Comparison of ENCODE assay signal across 16 mouse cellular contexts in genomic region chr15:98980012-98980614, GRCm38 (mm10). TPM values are rescaled to one million over a fixed set of nuclear protein-coding genes. Genes with fewer than 3 reads are reported as not detected.
DNase-seq lines count a peak whose midpoint lies in the region; ATAC-seq and TF ChIP-seq lines count a peak whose summit lies in the region.
"Had no signal": no experiment of that assay in that cellular context is flagged by ENCODE, and none has a peak within 500 bp of the region (broad histone marks: within the 10 kb centered on the region; RNA-seq: fewer than 3 reads in every experiment).

No protein-coding gene starts in this region.

- peak overlapping the region; percentile 36 for H3K27ac ChIP-seq in forebrain, embryonic 10.5 days
- no peak overlapping the region for H3K27ac ChIP-seq in forebrain, embryonic 11.5 days (ENCODE audit: low read depth, low read length)
- 0 out of 2 replicates have a peak overlapping the region, but pooled peaks have one; percentile 48 for H3K27ac ChIP-seq in embryonic facial prominence, embryonic 12.5 days
- H3K27ac ChIP-seq in hindbrain, postnatal 0 days, result peak overlapping the region; percentile 17; the same call in 1 of the 2 replicates
- H3K27ac ChIP-seq in neural tube, embryonic 12.5 days, result no peak overlapping the region
- H3K27ac ChIP-seq: heart, adult 2 months; limb, embryonic 13.5 days had no signal

- DNase-seq in forebrain, embryonic 10.5 days (ENCODE audit: extremely low spot score, low spot score), result no peak
- DNase-seq in forebrain, embryonic 11.5 days (ENCODE audit: low spot score), result no peak
- no peak for DNase-seq in hindbrain, postnatal 0 days (ENCODE audit: low spot score)
- no peak for DNase-seq in ovary, postnatal 14 days (ENCODE audit: low spot score)
- DNase-seq in layer of hippocampus, adult 8-10 months (ENCODE audit: low spot score in 2 of 2), result no peak
- no peak for DNase-seq in kidney, adult 8-10 months
- DNase-seq: heart, adult 2 months; kidney, postnatal 10 days; lung, postnatal 14 days; thymus, adult 2 months had no signal

- ATAC-seq in forebrain, embryonic 11.5 days (replicated peaks; ENCODE audit: low FRiP score), result no peak
- ATAC-seq in embryonic facial prominence, embryonic 12.5 days (ENCODE audit: insufficient number of reproducible peaks, insufficient read depth, low FRiP score, low TSS enrichment), result no peak
- ATAC-seq in hindbrain, postnatal 0 days, result no peak
- no peak for ATAC-seq in neural tube, embryonic 12.5 days (ENCODE audit: low FRiP score, low read depth)

- H3K4me2 ChIP-seq in forebrain, embryonic 11.5 days (ENCODE audit: low read depth, low read length, severe bottlenecking), result no peak overlapping the region
- H3K4me2 ChIP-seq in embryonic facial prominence, embryonic 12.5 days (replicated peaks), result no peak overlapping the region
- no peak overlapping the region for H3K4me2 ChIP-seq in hindbrain, postnatal 0 days (ENCODE audit: low read depth, low read length)
- H3K4me2 ChIP-seq in neural tube, embryonic 12.5 days (replicated peaks), result no peak overlapping the region
- H3K4me2 ChIP-seq: limb, embryonic 13.5 days had no signal

- peaks cover 76% of the 10 kb centered on the region for H3K4me1 ChIP-seq in forebrain, embryonic 10.5 days
- H3K4me1 ChIP-seq in forebrain, embryonic 11.5 days (replicated peaks; ENCODE audit: control insufficient read depth, insufficient read depth, low read length), result peaks cover 29% of the 10 kb centered on the region
- peaks cover 29% of the 10 kb centered on the region for H3K4me1 ChIP-seq in embryonic facial prominence, embryonic 12.5 days
- peaks cover 34% of the 10 kb centered on the region for H3K4me1 ChIP-seq in hindbrain, postnatal 0 days (ENCODE audit: insufficient read depth, low read length)
- peaks cover 53% of the 10 kb centered on the region for H3K4me1 ChIP-seq in neural tube, embryonic 12.5 days

- H3K4me3 ChIP-seq in forebrain, embryonic 10.5 days, result no peak overlapping the region
- H3K4me3 ChIP-seq in forebrain, embryonic 11.5 days (ENCODE audit: low read depth, low read length), result no peak overlapping the region
- no peak overlapping the region for H3K4me3 ChIP-seq in embryonic facial prominence, embryonic 12.5 days
- no peak overlapping the region for H3K4me3 ChIP-seq in hindbrain, postnatal 0 days (ENCODE audit: low read length)
- no peak overlapping the region for H3K4me3 ChIP-seq in neural tube, embryonic 12.5 days
- H3K4me3 ChIP-seq: heart, adult 2 months; limb, embryonic 13.5 days had no signal

- peaks cover 23% of the 10 kb centered on the region for H3K27me3 ChIP-seq in forebrain, embryonic 10.5 days (ENCODE audit: poor library complexity, severe bottlenecking)
- H3K27me3 ChIP-seq in forebrain, embryonic 11.5 days (ENCODE audit: control insufficient read depth, insufficient read depth, low read length), result no peaks in the 10 kb centered on the region
- no peaks in the 10 kb centered on the region for H3K27me3 ChIP-seq in embryonic facial prominence, embryonic 12.5 days
- H3K27me3 ChIP-seq in hindbrain, postnatal 0 days (ENCODE audit: insufficient read depth, low read length), result no peaks in the 10 kb centered on the region
- H3K27me3 ChIP-seq in neural tube, embryonic 12.5 days (replicated peaks), result no peaks in the 10 kb centered on the region
- H3K27me3 ChIP-seq: limb, embryonic 13.5 days had no signal

- no peak for TF ChIP-seq CTCF in hindbrain, postnatal 0 days (IDR thresholded peaks at IDR 0.05; ENCODE audit: low read depth)

- no peak overlapping the region for H3K9ac ChIP-seq in forebrain, embryonic 11.5 days (ENCODE audit: low read length)
- H3K9ac ChIP-seq in embryonic facial prominence, embryonic 12.5 days, result no peak overlapping the region
- H3K9ac ChIP-seq in hindbrain, postnatal 0 days (replicated peaks; ENCODE audit: low read length), result no peak overlapping the region
- H3K9ac ChIP-seq in neural tube, embryonic 12.5 days, result 0 out of 2 replicates have a peak overlapping the region, but pooled peaks have one; percentile 26
- H3K9ac ChIP-seq: limb, embryonic 13.5 days had no signal

- WGBS in forebrain, embryonic 10.5 days, result 24% methylated on average over 7 of the region's 7 CpGs
- 23% methylated on average over 7 of the region's 7 CpGs for WGBS in forebrain, embryonic 11.5 days
- 36% methylated on average over 7 of the region's 7 CpGs for WGBS in embryonic facial prominence, embryonic 12.5 days
- 55% methylated on average over 7 of the region's 7 CpGs for WGBS in hindbrain, postnatal 0 days
- WGBS in neural tube, embryonic 12.5 days, result 36% methylated on average over 7 of the region's 7 CpGs

- H3K36me3 ChIP-seq in forebrain, embryonic 10.5 days (replicated peaks), result no peaks in the 10 kb centered on the region
- H3K36me3 ChIP-seq in forebrain, embryonic 11.5 days (ENCODE audit: control insufficient read depth, insufficient read depth, low read length), result no peaks in the 10 kb centered on the region
- H3K36me3 ChIP-seq in embryonic facial prominence, embryonic 12.5 days, result no peaks in the 10 kb centered on the region
- H3K36me3 ChIP-seq in hindbrain, postnatal 0 days (ENCODE audit: insufficient read depth, low read length), result no peaks in the 10 kb centered on the region
- no peaks in the 10 kb centered on the region for H3K36me3 ChIP-seq in neural tube, embryonic 12.5 days
- H3K36me3 ChIP-seq: limb, embryonic 13.5 days had no signal

- H3K9me3 ChIP-seq in forebrain, embryonic 10.5 days, result no peaks in the 10 kb centered on the region
- no peaks in the 10 kb centered on the region for H3K9me3 ChIP-seq in forebrain, embryonic 11.5 days (ENCODE audit: control insufficient read depth, low read length)
- H3K9me3 ChIP-seq in embryonic facial prominence, embryonic 12.5 days, result no peaks in the 10 kb centered on the region
- H3K9me3 ChIP-seq in hindbrain, postnatal 0 days (ENCODE audit: low read length), result no peaks in the 10 kb centered on the region
- no peaks in the 10 kb centered on the region for H3K9me3 ChIP-seq in neural tube, embryonic 12.5 days
- H3K9me3 ChIP-seq: limb, embryonic 13.5 days had no signal

RNA-seq across cellular contexts. Expression of gene Tuba1a, which starts 26.6 kb away (rescaled TPM):
- polyA plus RNA-seq in forebrain, embryonic 10.5 days (2016; fragmentation: Nextera tagmentation; extraction: Ambion mirVana), result 2,769 and 3,107 TPM in 2 replicates
- 5,083 and 5,852 TPM in 2 replicates for polyA plus RNA-seq in forebrain, embryonic 11.5 days (2014; fragmentation: Nextera tagmentation; extraction: Ambion mirVana)
- polyA plus RNA-seq in embryonic facial prominence, embryonic 12.5 days (2016; fragmentation: Nextera tagmentation; extraction: Ambion mirVana), result 2,353 and 2,615 TPM in 2 replicates
- 18,723 and 19,179 TPM in 2 replicates for total RNA-seq in hindbrain, postnatal 0 days (2014; rRNA removed)
- 11,647 and 12,500 TPM in 2 replicates for polyA plus RNA-seq in hindbrain, postnatal 0 days (2015; fragmentation: Nextera tagmentation; extraction: Ambion mirVana)
- polyA plus RNA-seq in neural tube, embryonic 12.5 days (2016; fragmentation: Nextera tagmentation; extraction: Ambion mirVana), result 10,701 and 10,796 TPM in 2 replicates
- 100 to 1,000 TPM; 800 to 882 (median 860) TPM for total RNA-seq in layer of hippocampus, adult 8-10 months (2022)

RNA-seq across cellular contexts. Expression of gene Gm49450, which starts 26.8 kb away (rescaled TPM):
- not detected in 2 replicates for polyA plus RNA-seq in forebrain, embryonic 10.5 days (2016; fragmentation: Nextera tagmentation; extraction: Ambion mirVana)
- polyA plus RNA-seq in forebrain, embryonic 11.5 days (2014; fragmentation: Nextera tagmentation; extraction: Ambion mirVana), result not detected in 2 replicates
- not detected in 2 replicates for polyA plus RNA-seq in embryonic facial prominence, embryonic 12.5 days (2016; fragmentation: Nextera tagmentation; extraction: Ambion mirVana)
- 1,661 and 1,767 TPM in 2 replicates for total RNA-seq in hindbrain, postnatal 0 days (2014; rRNA removed)
- polyA plus RNA-seq in hindbrain, postnatal 0 days (2015; fragmentation: Nextera tagmentation; extraction: Ambion mirVana), result not detected in 2 replicates
- polyA plus RNA-seq in neural tube, embryonic 12.5 days (2016; fragmentation: Nextera tagmentation; extraction: Ambion mirVana), result not detected in 2 replicates
- not detected for total RNA-seq in layer of hippocampus, adult 8-10 months (2022)
- total RNA-seq: heart, adult 2 months had no signal
- polyA plus RNA-seq: heart, embryonic 16.5 days; intestine, embryonic 14.5 days; limb, embryonic 13.5 days; liver, embryonic 16.5 days had no signal

RNA-seq across cellular contexts. Expression of gene Tuba1b, which starts 45.7 kb away (rescaled TPM):
- 2,760 and 2,766 TPM in 2 replicates for polyA plus RNA-seq in forebrain, embryonic 10.5 days (2016; fragmentation: Nextera tagmentation; extraction: Ambion mirVana)
- 2,366 and 2,605 TPM in 2 replicates for polyA plus RNA-seq in forebrain, embryonic 11.5 days (2014; fragmentation: Nextera tagmentation; extraction: Ambion mirVana)
- 1,598 and 1,609 TPM in 2 replicates for polyA plus RNA-seq in embryonic facial prominence, embryonic 12.5 days (2016; fragmentation: Nextera tagmentation; extraction: Ambion mirVana)
- total RNA-seq in hindbrain, postnatal 0 days (2014; rRNA removed), result 3,512 and 3,813 TPM in 2 replicates
- 1,613 and 1,711 TPM in 2 replicates for polyA plus RNA-seq in hindbrain, postnatal 0 days (2015; fragmentation: Nextera tagmentation; extraction: Ambion mirVana)
- polyA plus RNA-seq in neural tube, embryonic 12.5 days (2016; fragmentation: Nextera tagmentation; extraction: Ambion mirVana), result 1,299 and 1,329 TPM in 2 replicates
- 100 to 1,000 TPM; 488 to 526 (median 515) TPM for total RNA-seq in layer of hippocampus, adult 8-10 months (2022)

RNA-seq across cellular contexts. Expression of gene Tuba1c, which starts 49.6 kb away (rescaled TPM):
- polyA plus RNA-seq in forebrain, embryonic 10.5 days (2016; fragmentation: Nextera tagmentation; extraction: Ambion mirVana), result 160 and 171 TPM in 2 replicates
- 142 and 160 TPM in 2 replicates for polyA plus RNA-seq in forebrain, embryonic 11.5 days (2014; fragmentation: Nextera tagmentation; extraction: Ambion mirVana)
- polyA plus RNA-seq in embryonic facial prominence, embryonic 12.5 days (2016; fragmentation: Nextera tagmentation; extraction: Ambion mirVana), result 98.8 and 103 TPM in 2 replicates
- total RNA-seq in hindbrain, postnatal 0 days (2014; rRNA removed), result 43.8 and 58.3 TPM in 2 replicates
- polyA plus RNA-seq in hindbrain, postnatal 0 days (2015; fragmentation: Nextera tagmentation; extraction: Ambion mirVana), result 24.0 and 24.2 TPM in 2 replicates
- 62.0 and 64.6 TPM in 2 replicates for polyA plus RNA-seq in neural tube, embryonic 12.5 days (2016; fragmentation: Nextera tagmentation; extraction: Ambion mirVana)
- total RNA-seq in layer of hippocampus, adult 8-10 months (2022), result 10 to 100 TPM; 47.7 to 64.5 (median 52.7) TPM

Comparison
In these comparisons a context has a peak if more than half of its experiments do, and no peak if none do; other contexts are left out.
1. H3K27ac ChIP-seq: peak in forebrain, embryonic 10.5 days (single experiment), embryonic facial prominence, embryonic 12.5 days (single experiment) and hindbrain, postnatal 0 days (single experiment); none in forebrain, embryonic 11.5 days (single experiment) and neural tube, embryonic 12.5 days (single experiment).